Mouse (Mus musculus): ENCODE results near the gene Gm28778. TPM values are rescaled to one million over a fixed set of nuclear protein-coding genes. Genes with fewer than 3 reads are reported as not detected.
"Not testable (repeated sequence)": the region's sequence is repeated elsewhere in the genome, so short reads cannot be mapped to it uniquely, and the experiment has no call there.

Gene Gm28778
- polyA plus RNA-seq, 1 experiment from 2014 or later = not detected

DNA sequence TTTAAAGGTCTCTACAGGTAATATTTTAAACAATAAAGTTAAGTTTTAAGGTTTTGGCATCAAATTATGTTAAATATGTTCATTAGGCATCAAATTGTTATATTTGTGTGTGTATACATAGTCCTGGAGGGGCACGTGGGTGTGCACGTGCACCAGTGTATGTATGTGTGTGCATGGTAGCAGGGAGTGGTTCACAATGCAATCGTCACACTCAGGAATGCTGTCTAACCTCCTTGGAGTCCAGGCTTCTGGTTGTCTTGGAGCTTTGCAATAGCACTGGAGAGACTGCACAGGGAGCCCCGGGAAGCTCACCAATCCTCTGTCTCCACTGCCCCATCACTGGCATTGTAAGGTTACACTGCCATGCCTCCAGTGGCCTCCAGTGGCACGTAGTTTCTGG is 26.3 kb downstream of the Gm28778 start:
- Histone ChIP-seq H3K27me3 (ENCODE audit: control insufficient read depth, insufficient read depth, low read length) (no peaks in the 10 kb centered on the region), H3K4me3 (ENCODE audit: low read length) (no peak overlapping the region), H3K4me1 (ENCODE audit: control insufficient read depth, insufficient read depth, low read length) (no peaks in the 10 kb centered on the region), H3K4me2 (replicated peaks; ENCODE audit: low read depth, low read length) (no peak overlapping the region), H3K36me3 (ENCODE audit: control insufficient read depth, insufficient read depth, low read length) (peaks cover 18% of the 10 kb centered on the region; the same call in 1 of the 2 replicates), H3K9ac (ENCODE audit: low read depth, low read length) (no peak overlapping the region), H3K27ac (ENCODE audit: low read depth, low read length) (no peak overlapping the region), H3K9me3 (ENCODE audit: control insufficient read depth, low read length) (no peaks in the 10 kb centered on the region)
- ATAC-seq (ENCODE audit: low FRiP score, low TSS enrichment) = no peak
- WGBS = 94% methylated on average over 5 of the region's 5 CpGs

DNA sequence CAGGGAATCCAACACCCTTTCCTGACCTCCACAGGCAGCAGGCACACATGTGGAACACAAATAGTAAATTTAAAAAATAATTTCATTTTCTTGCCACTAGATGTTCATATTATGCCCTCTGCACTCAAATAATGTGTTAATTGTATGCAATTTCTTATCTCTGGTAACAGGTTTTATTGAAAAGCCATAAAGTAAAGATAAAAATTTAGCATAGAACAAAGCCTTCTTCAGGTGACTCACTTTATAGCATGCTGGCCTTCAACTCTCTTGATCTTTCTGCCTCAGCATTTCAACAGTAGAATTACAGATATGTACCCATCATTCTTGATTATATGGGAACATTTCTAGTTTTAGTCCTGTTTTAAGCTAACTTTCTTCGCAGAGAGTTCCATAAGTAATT is 27.4 kb downstream of the Gm28778 start:
- Histone ChIP-seq H3K9me3 (ENCODE audit: control insufficient read depth, low read length) (no peaks in the 10 kb centered on the region), H3K27me3 (ENCODE audit: control insufficient read depth, insufficient read depth, low read length) (no peaks in the 10 kb centered on the region), H3K4me3 (ENCODE audit: low read length) (no peak overlapping the region), H3K27ac (ENCODE audit: low read depth, low read length) (no peak overlapping the region), H3K36me3 (ENCODE audit: control insufficient read depth, insufficient read depth, low read length) (peaks cover 14% of the 10 kb centered on the region; the same call in 1 of the 2 replicates), H3K4me2 (replicated peaks; ENCODE audit: low read depth, low read length) (no peak overlapping the region), H3K9ac (ENCODE audit: low read depth, low read length) (no peak overlapping the region), H3K4me1 (ENCODE audit: control insufficient read depth, insufficient read depth, low read length) (no peaks in the 10 kb centered on the region)
- 94% methylated on average over 1 of the region's 1 CpGs for WGBS
- no peak for ATAC-seq (ENCODE audit: low FRiP score, low TSS enrichment)

DNA sequence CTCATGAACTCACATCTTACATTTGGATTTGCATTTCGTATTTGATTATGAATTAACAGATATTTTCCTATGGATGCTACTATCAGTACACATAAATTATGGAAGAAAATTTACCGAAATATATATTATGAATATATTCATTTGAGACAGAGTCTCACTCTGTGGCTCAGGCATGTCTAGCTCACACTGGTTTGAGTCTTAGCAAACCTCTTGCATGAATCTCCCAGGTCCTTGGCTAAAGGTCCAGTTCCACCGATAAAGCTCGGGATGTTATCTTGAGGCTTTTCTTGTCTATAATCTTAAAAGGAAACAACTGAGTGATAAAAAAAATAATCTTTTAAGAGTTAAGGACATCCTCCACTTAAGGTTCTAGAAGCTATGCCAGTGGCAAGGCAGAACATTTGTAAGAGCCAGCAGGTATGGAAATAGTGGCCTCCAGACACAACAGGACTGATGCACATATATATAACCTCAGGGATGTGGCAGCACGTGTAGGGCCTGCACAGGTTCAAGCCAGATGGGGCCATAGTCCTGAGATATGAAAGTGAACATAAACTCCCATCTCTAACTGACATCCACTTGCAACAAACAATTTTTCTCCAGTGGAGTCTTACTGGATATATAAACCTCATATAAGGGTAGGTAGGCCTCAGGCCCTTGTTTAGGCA is 28.1 kb downstream of the Gm28778 start:
- Histone ChIP-seq H3K27ac (ENCODE audit: low read depth, low read length) (no peak overlapping the region), H3K4me3 (ENCODE audit: low read length) (no peak overlapping the region), H3K4me1 (ENCODE audit: control insufficient read depth, insufficient read depth, low read length) (no peaks in the 10 kb centered on the region), H3K9me3 (ENCODE audit: control insufficient read depth, low read length) (no peaks in the 10 kb centered on the region), H3K36me3 (ENCODE audit: control insufficient read depth, insufficient read depth, low read length) (peaks cover 14% of the 10 kb centered on the region; the same call in 1 of the 2 replicates), H3K27me3 (ENCODE audit: control insufficient read depth, insufficient read depth, low read length) (no peaks in the 10 kb centered on the region), H3K9ac (ENCODE audit: low read depth, low read length) (no peak overlapping the region), H3K4me2 (replicated peaks; ENCODE audit: low read depth, low read length) (no peak overlapping the region)
- 93% methylated on average over 5 of the region's 5 CpGs for WGBS
- no peak for ATAC-seq (ENCODE audit: low FRiP score, low TSS enrichment)

- not testable (repeated sequence) for H3K4me1 ChIP-seq (ENCODE audit: control insufficient read depth, insufficient read depth, low read length); H3K9ac ChIP-seq (ENCODE audit: low read depth, low read length); ATAC-seq (ENCODE audit: low FRiP score, low TSS enrichment); H3K4me2 ChIP-seq (replicated peaks; ENCODE audit: low read depth, low read length); H3K27ac ChIP-seq (ENCODE audit: low read depth, low read length); H3K36me3 ChIP-seq (ENCODE audit: control insufficient read depth, insufficient read depth, low read length); H3K4me3 ChIP-seq (ENCODE audit: low read length); H3K9me3 ChIP-seq (ENCODE audit: control insufficient read depth, low read length); H3K27me3 ChIP-seq (ENCODE audit: control insufficient read depth, insufficient read depth, low read length)
- 91% methylated on average over 5 of the region's 5 CpGs for WGBS
These were observed 36.6 kb downstream of the Gm28778 start for GRCm38 (mm10) chr1:53333527-53333926.

GRCm38 (mm10) chr1:53335465-53335864 is 38.6 kb downstream of the Gm28778 start:
- no peaks in the 10 kb centered on the region for H3K36me3 ChIP-seq (ENCODE audit: control insufficient read depth, insufficient read depth, low read length)
- H3K27me3 ChIP-seq (ENCODE audit: control insufficient read depth, insufficient read depth, low read length) = no peaks in the 10 kb centered on the region
- H3K27ac ChIP-seq (ENCODE audit: low read depth, low read length) = no peak overlapping the region
- H3K4me3 ChIP-seq (ENCODE audit: low read length) = no peak overlapping the region
- ATAC-seq (ENCODE audit: low FRiP score, low TSS enrichment) = no peak
- no peaks in the 10 kb centered on the region for H3K9me3 ChIP-seq (ENCODE audit: control insufficient read depth, low read length)
- no peak overlapping the region for H3K4me2 ChIP-seq (replicated peaks; ENCODE audit: low read depth, low read length)
- no peaks in the 10 kb centered on the region for H3K4me1 ChIP-seq (ENCODE audit: control insufficient read depth, insufficient read depth, low read length)
- no peak overlapping the region for H3K9ac ChIP-seq (ENCODE audit: low read depth, low read length)

- not testable (repeated sequence) for H3K27ac ChIP-seq (ENCODE audit: low read depth, low read length); H3K4me2 ChIP-seq (replicated peaks; ENCODE audit: low read depth, low read length); H3K9me3 ChIP-seq (ENCODE audit: control insufficient read depth, low read length); H3K4me3 ChIP-seq (ENCODE audit: low read length); H3K4me1 ChIP-seq (ENCODE audit: control insufficient read depth, insufficient read depth, low read length); H3K9ac ChIP-seq (ENCODE audit: low read depth, low read length); H3K27me3 ChIP-seq (ENCODE audit: control insufficient read depth, insufficient read depth, low read length); ATAC-seq (ENCODE audit: low FRiP score, low TSS enrichment)
- H3K36me3 ChIP-seq (ENCODE audit: control insufficient read depth, insufficient read depth, low read length) = peaks cover 10% of the 10 kb centered on the region; the same call in 1 of the 2 replicates
- WGBS = 69% methylated on average over 2 of the region's 2 CpGs
These were observed 40.5 kb downstream of the Gm28778 start for GRCm38 (mm10) chr1:53337403-53337802.

GRCm38 (mm10) chr1:53341071-53341470 is 44.2 kb downstream of the Gm28778 start:
- peaks cover 33% of the 10 kb centered on the region for H3K36me3 ChIP-seq (ENCODE audit: control insufficient read depth, insufficient read depth, low read length)
- H3K4me3 ChIP-seq (ENCODE audit: low read length) = no peak overlapping the region
- H3K27ac ChIP-seq (ENCODE audit: low read depth, low read length) = no peak overlapping the region
- no peak overlapping the region for H3K4me2 ChIP-seq (replicated peaks; ENCODE audit: low read depth, low read length)
- no peaks in the 10 kb centered on the region for H3K4me1 ChIP-seq (ENCODE audit: control insufficient read depth, insufficient read depth, low read length)
- ATAC-seq (ENCODE audit: low FRiP score, low TSS enrichment) = no peak
- H3K27me3 ChIP-seq (ENCODE audit: control insufficient read depth, insufficient read depth, low read length) = no peaks in the 10 kb centered on the region
- peaks cover 13% of the 10 kb centered on the region for H3K9me3 ChIP-seq (ENCODE audit: control insufficient read depth, low read length)
- no peak overlapping the region for H3K9ac ChIP-seq (ENCODE audit: low read depth, low read length)
- WGBS = 99% methylated on average over 2 of the region's 2 CpGs

DNA sequence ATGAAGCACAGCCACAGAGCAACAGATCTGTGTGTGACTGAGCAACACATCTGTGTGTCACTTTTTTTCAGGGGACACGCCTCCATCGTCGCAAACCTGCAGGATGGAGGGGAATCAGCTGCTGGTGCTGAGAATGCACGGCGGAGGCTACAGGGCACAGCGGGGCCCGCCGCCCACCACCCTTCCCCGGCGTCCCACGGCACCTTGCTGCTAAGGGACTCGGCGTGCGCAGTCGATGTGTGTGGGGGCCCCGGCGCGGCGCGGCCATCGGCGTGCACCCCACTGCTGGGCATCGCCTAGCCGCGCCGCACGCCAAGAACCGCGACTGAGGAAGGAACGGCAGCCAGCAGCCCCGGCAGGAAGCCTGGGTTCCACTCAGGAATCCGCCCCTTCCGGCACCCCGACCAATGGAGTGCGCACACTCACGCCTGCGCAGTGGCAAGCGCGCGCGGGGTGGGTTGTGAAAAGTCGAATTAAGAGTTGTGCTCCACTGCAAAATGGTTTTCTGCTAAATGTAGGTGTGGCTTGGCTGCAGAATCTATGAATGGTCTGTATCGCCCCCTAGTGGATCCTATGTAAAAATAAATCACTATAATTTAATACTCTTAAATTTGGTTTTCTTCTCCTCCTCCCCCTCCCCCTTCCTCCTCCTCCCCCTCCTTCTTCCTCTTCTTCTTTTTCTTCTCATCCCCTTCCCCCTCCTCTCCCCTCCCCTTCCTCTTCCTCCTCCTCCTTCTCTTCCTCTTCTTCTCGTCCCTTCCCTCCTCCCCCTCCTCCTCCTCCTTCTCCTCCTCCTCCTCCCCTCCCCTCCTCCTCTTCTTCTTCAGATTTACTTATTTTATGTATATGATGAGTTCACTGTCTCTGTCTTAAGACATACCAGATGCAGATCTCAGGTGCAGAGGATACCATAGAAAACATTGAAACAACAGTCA is 55.7 kb downstream of the Gm28778 start, which contains the start of the genes Asdurf, Gm28551 and Asnsd1:
Gene Asdurf (minus strand): TSS at position 293 of the 935 bp plus-strand sequence.
Gene Gm28551 (minus strand): TSS at position 341 of the 935 bp plus-strand sequence.
Gene Asnsd1 (minus strand): TSS at position 426 of the 935 bp plus-strand sequence.
- Histone ChIP-seq H3K27ac (ENCODE audit: low read depth, low read length) (peak within 1 kb of the TSS; percentile 88), H3K4me1 (ENCODE audit: control insufficient read depth, insufficient read depth, low read length) (0 out of 2 replicates have a peak, but pooled peaks cover 7% of the 10 kb centered on the region), H3K9me3 (ENCODE audit: control insufficient read depth, low read length) (no peaks in the 10 kb centered on the region; the same call in 1 of the 2 replicates), H3K36me3 (ENCODE audit: control insufficient read depth, insufficient read depth, low read length) (peaks cover 15% of the 10 kb centered on the region), H3K4me2 (replicated peaks; ENCODE audit: low read depth, low read length) (peak within 1 kb of the TSS; percentile 48), H3K9ac (ENCODE audit: low read depth, low read length) (peak within 1 kb of the TSS; percentile 88), H3K27me3 (ENCODE audit: control insufficient read depth, insufficient read depth, low read length) (no peaks in the 10 kb centered on the region), H3K4me3 (ENCODE audit: low read length) (peak within 1 kb of the TSS; percentile 83)
- WGBS = under 1% methylated on average over 44 of the region's 44 CpGs
- peak; percentile 100 for ATAC-seq (ENCODE audit: low FRiP score, low TSS enrichment)

GRCm38 (mm10) chr1:53358988-53359387 is 62.1 kb downstream of the Gm28778 start:
- no peaks in the 10 kb centered on the region for H3K4me1 ChIP-seq (ENCODE audit: control insufficient read depth, insufficient read depth, low read length)
- H3K27me3 ChIP-seq (ENCODE audit: control insufficient read depth, insufficient read depth, low read length) = no peaks in the 10 kb centered on the region
- H3K4me3 ChIP-seq (ENCODE audit: low read length) = no peak overlapping the region
- H3K9me3 ChIP-seq (ENCODE audit: control insufficient read depth, low read length) = no peaks in the 10 kb centered on the region
- no peaks in the 10 kb centered on the region for H3K36me3 ChIP-seq (ENCODE audit: control insufficient read depth, insufficient read depth, low read length)
- ATAC-seq (ENCODE audit: low FRiP score, low TSS enrichment) = no peak
- H3K27ac ChIP-seq (ENCODE audit: low read depth, low read length) = no peak overlapping the region
- no peak overlapping the region for H3K4me2 ChIP-seq (replicated peaks; ENCODE audit: low read depth, low read length)
- no peak overlapping the region for H3K9ac ChIP-seq (ENCODE audit: low read depth, low read length)

Measured in kidney, embryonic 14.5 days (tissue).